Mouse (Mus musculus) lung, adult 2 months (tissue): Measurements from ENCODE around the gene Srsf3.

Source experiments
- CTCF ChIP-seq: fragments of 200-500 bp; IDR thresholded peaks from 2 replicates; pipeline ENCODE4 v1.5.1; 2011; ENCODE audit warnings: mild to moderate bottlenecking, low read length, control low read depth; ENCODE audit not compliant: insufficient read depth
- POLR2A ChIP-seq: fragments of 200-500 bp; IDR thresholded peaks from 2 replicates; pipeline ENCODE4 v1.6.1; 2011; ENCODE audit warnings: low read depth, mild to moderate bottlenecking, control low read depth, low read length, borderline replicate concordance; ENCODE audit errors: extremely low read depth

GRCm38 (mm10) chr17:29008326-29008650 lies 24.1 kb upstream of the Srsf3 start:
- TF ChIP-seq CTCF = no peak
- no peak for TF ChIP-seq POLR2A
